Mouse (Mus musculus) forebrain, embryonic 13.5 days (tissue): ENCODE results near the gene Esyt1. TPM values are rescaled to one million over a fixed set of nuclear protein-coding genes. Genes with fewer than 3 reads are reported as not detected.
A peak's percentile ranks its signal among the peaks of the same experiment; 100 is the strongest.
"Not testable (repeated sequence)": the region's sequence is repeated elsewhere in the genome, so short reads cannot be mapped to it uniquely, and the experiment has no call there.

Source experiments
- ATAC-seq: fragments of 200-750 bp; cut with Nextera tagmentation; 2 replicates; pipeline ENCODE4 v1.8.0; 2017
- H3K27ac ChIP-seq: fragments of 300-500 bp; sonication (generic); 2 replicates; pipeline ENCODE4 v1.5.1; 2015; ENCODE audit warnings: inconsistent platforms, mild to moderate bottlenecking, moderate library complexity
- H3K27me3 ChIP-seq: fragments of 300-500 bp; sonication (generic); 2 replicates; pipeline ENCODE4 v1.6.1; 2015; ENCODE audit warnings: mild to moderate bottlenecking, inconsistent platforms
- H3K36me3 ChIP-seq: fragments of 300-500 bp; sonication (generic); 2 replicates; pipeline ENCODE4 v1.6.1; 2015; ENCODE audit warnings: mild to moderate bottlenecking, inconsistent platforms; ENCODE audit not compliant: poor library complexity, severe bottlenecking
- H3K4me1 ChIP-seq: fragments of 300-500 bp; sonication (generic); 2 replicates; pipeline ENCODE4 v1.6.1; 2015; ENCODE audit warnings: inconsistent platforms
- H3K4me2 ChIP-seq: fragments of 300-500 bp; sonication (generic); 2 replicates; pipeline ENCODE4 v1.6.1; 2015; ENCODE audit warnings: inconsistent platforms, mild to moderate bottlenecking, moderate library complexity
- H3K4me3 ChIP-seq: fragments of 300-500 bp; sonication (generic); 2 replicates; pipeline ENCODE4 v1.5.1; 2015; ENCODE audit warnings: mild to moderate bottlenecking, inconsistent platforms
- H3K9ac ChIP-seq: fragments of 300-500 bp; sonication (generic); 2 replicates; pipeline ENCODE4 v1.6.1; 2015; ENCODE audit warnings: mild to moderate bottlenecking, inconsistent platforms
- H3K9me3 ChIP-seq: fragments of 300-500 bp; sonication (generic); replicated peaks from 2 replicates; pipeline ENCODE4 v1.6.1; 2016; ENCODE audit warnings: inconsistent platforms
- WGBS: fragments of 180-500 bp; shearing (Covaris S2); methylation state at CpG from one replicate; pipeline ENCODE4 v1.1.7; 2015; 5-methylcytosine and 5-hydroxymethylcytosine counted together
- polyA plus RNA-seq: library from polyadenylated mRNA; unstranded; fragments of >200 nt; fragmentation: Nextera tagmentation; extraction: Ambion mirVana; gene quantifications from 2 replicates; pipeline ENCODE4 v1.2.1, GENCODE M21; 2015

Gene Esyt1
- polyA plus RNA-seq, 1 experiment from 2014 or later: 7.0 TPM

DNA sequence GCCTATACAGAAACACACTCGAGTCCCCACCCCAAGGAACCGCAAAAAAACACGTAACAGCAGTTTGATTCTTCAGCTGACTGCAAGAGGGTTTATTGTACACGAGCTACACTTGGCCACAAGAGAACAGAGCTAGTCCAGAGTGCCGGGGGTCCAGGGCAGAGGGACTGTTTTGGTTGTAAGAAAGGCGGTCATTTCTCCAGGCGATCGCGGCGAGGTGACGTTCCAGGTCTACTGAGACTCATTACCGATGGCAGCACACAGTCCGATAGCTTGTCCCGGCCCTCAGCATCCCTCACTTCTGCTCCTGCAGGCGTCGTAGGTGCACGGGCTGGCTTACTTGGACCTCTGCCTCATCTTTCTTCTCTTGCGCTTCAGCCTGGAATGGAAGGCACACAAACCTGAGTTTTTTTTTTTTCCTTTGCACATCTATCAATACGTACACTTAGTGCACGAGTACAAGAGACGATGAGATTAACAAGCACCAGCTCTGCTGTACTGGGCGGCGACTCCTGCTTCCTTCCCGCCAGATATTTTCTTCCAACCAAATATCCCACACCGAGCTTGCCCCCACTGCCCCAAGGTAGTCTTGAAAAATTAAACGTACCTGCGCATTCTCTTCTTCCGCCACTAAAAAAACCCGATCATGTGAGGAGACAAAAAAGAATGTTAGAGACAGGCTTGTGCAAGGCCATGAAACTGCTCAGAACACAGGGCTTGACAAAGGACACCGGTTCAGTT lies 22.6 kb upstream of the Esyt1 start:
- peaks cover 21% of the 10 kb centered on the region for H3K4me1 ChIP-seq
- H3K9ac ChIP-seq: peak overlapping the region; percentile 94
- WGBS: under 1% methylated on average over 29 of the region's 30 CpGs
- peak overlapping the region; percentile 77 for H3K4me3 ChIP-seq
- peak overlapping the region; percentile 95 for H3K27ac ChIP-seq
- ATAC-seq, H3K9me3 ChIP-seq, H3K27me3 ChIP-seq: not testable (repeated sequence)
- H3K36me3 ChIP-seq: peaks cover 25% of the 10 kb centered on the region
- peak overlapping the region; percentile 89 for H3K4me2 ChIP-seq

DNA sequence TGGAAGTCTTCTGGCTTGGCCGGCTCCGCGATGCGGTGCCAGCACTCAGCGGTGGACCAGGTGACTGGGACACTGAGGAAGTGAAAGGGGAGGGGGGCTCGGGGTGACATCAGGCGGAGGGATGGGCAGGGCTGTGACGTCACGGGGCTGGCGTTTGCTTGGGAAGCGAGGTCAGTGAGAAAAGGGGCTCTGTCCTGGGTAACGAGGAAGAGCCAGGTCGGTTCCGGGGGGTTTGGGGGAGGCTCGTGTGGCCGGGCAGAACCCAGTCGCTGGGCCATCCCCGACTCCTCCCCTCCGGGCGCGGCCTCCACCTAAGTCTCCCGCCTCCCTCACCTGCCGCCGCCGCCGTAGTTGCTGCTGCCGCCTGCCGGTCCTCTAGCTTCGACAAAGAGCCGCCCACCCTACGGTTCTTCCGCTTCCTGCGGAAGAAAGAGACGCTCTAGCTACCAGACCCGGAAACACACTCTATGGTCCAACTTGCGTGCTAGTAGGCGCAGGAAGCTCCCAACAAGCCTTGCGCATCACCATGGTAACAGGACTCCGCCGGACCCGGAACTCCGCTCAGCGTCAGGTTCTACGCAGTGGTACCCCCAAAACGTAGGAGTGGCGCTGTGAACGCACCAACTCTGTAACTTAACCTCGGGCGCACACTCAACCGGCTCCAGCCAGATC lies 21.8 kb upstream of the Esyt1 start, which contains the start of gene Zc3h10:
Zc3h10 (minus strand) TSS at position 414 of the 672 bp plus-strand sequence.
- H3K27ac ChIP-seq: peak within 1 kb of the TSS; percentile 95
- peaks cover 26% of the 10 kb centered on the region for H3K4me1 ChIP-seq
- no peaks in the 10 kb centered on the region for H3K9me3 ChIP-seq
- no peaks in the 10 kb centered on the region for H3K27me3 ChIP-seq
- peaks cover 33% of the 10 kb centered on the region for H3K36me3 ChIP-seq
- H3K4me3 ChIP-seq: peak within 1 kb of the TSS; percentile 77
- WGBS: under 1% methylated on average over 39 of the region's 50 CpGs
- H3K9ac ChIP-seq: peak within 1 kb of the TSS; percentile 94
- peak within 1 kb of the TSS; percentile 89 for H3K4me2 ChIP-seq
- peak; percentile 90 for ATAC-seq

DNA sequence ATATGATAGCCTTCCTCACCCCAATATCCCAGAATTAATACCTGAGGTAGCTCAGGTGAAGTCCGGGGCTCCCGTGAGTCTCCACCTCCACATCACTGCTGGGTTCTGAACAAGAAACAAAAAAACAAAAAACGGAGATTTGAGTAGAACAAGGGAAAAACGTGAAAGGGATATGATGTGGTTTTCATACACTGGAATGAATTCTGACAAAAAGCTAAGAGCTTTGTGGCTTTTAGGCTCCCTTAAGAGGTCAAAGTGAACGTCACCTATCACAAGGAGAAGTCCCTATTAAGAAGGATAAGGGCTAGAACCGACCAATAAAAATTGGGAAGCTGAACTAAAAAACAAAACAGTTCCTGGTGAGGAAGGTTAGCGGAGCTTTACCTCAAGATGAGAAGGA lies 21.1 kb upstream of the Esyt1 start:
- no peak for ATAC-seq
- 26% methylated on average over 7 of the region's 7 CpGs for WGBS
- Histone ChIP-seq H3K27ac (peak overlapping the region; percentile 95), H3K36me3 (peaks cover 39% of the 10 kb centered on the region), H3K4me3 (peak overlapping the region; percentile 77), H3K4me1 (peaks cover 26% of the 10 kb centered on the region), H3K4me2 (peak overlapping the region; percentile 89), H3K27me3 (no peaks in the 10 kb centered on the region), H3K9ac (peak overlapping the region; percentile 94), H3K9me3 (no peaks in the 10 kb centered on the region)

GRCm38 (mm10) chr10:128546361-128546760 lies 20.7 kb upstream of the Esyt1 start:
- Histone ChIP-seq H3K27ac (peak overlapping the region; percentile 95; the same call in 1 of the 2 replicates), H3K4me1 (peaks cover 26% of the 10 kb centered on the region)

GRCm38 (mm10) chr10:128545570-128545898 lies 19.9 kb upstream of the Esyt1 start:
- H3K9ac ChIP-seq: no peak overlapping the region
- peaks cover 47% of the 10 kb centered on the region for H3K36me3 ChIP-seq
- H3K9me3 ChIP-seq: no peaks in the 10 kb centered on the region
- H3K27me3 ChIP-seq: no peaks in the 10 kb centered on the region
- ATAC-seq: no peak
- H3K27ac ChIP-seq: no peak overlapping the region
- peaks cover 26% of the 10 kb centered on the region for H3K4me1 ChIP-seq
- 93% methylated on average over 3 of the region's 3 CpGs for WGBS
- H3K4me3 ChIP-seq: no peak overlapping the region
- no peak overlapping the region for H3K4me2 ChIP-seq

More at GRCm38 (mm10) chr10:128546361-128546760, 20.7 kb upstream of the Esyt1 start:
- no peak for ATAC-seq
- Histone ChIP-seq H3K4me2 (peak overlapping the region; percentile 89), H3K27me3 (no peaks in the 10 kb centered on the region), H3K9me3 (no peaks in the 10 kb centered on the region), H3K9ac (peak overlapping the region; percentile 94), H3K4me3 (peak overlapping the region; percentile 77), H3K36me3 (peaks cover 41% of the 10 kb centered on the region)
- WGBS: 18% methylated on average over 4 of the region's 4 CpGs

DNA sequence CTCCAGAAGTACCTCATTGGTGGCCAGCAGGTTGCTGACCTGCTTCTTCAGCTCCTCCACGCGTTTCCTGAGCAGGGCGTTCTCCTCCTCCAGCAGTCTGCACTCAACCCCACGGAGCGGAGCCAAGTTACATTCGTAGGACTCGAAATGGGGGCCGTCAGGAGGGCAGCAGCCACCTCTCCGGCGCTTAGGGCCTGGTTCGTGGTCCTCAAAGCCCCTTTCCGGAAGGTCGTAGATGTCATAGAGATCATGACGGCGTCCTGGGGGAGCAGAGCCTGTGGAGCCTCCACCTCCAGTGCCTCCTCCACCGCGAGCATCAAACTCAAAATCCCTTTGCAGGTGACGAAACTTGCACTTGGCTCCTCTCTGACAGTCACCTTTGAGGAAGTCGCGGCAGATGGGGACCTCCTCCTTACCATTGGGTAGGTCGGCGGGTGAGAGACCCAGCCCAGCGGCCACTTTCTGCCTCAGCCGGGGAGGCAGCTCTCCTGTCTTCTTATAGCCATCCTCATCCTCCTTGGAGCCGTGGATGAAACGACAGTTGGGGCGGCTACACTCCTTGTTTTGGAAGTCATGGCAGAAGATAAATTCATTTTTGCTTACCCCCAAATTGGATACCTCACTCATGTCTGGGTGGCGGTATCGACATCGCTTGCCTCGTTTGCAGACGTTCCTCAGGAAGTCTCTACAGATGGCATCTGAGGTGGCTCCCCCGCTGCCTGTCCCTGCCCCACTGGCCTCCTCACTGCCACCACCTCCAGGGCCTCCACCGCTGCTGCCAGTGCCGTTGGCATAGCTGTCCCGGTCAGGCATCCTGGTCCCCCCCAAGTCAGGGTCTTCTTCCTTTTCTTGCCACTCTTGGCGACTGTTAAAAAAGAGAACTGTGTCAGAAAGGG lies 19.3 kb upstream of the Esyt1 start:
- peaks cover 26% of the 10 kb centered on the region for H3K4me1 ChIP-seq
- peaks cover 47% of the 10 kb centered on the region for H3K36me3 ChIP-seq
- H3K4me2 ChIP-seq: no peak overlapping the region
- no peak for ATAC-seq
- 95% methylated on average over 37 of the region's 37 CpGs for WGBS
- no peaks in the 10 kb centered on the region for H3K27me3 ChIP-seq
- H3K9me3 ChIP-seq: no peaks in the 10 kb centered on the region
- H3K9ac ChIP-seq: no peak overlapping the region
- H3K27ac ChIP-seq: no peak overlapping the region
- no peak overlapping the region for H3K4me3 ChIP-seq

- H3K9ac ChIP-seq: no peak overlapping the region
- peaks cover 26% of the 10 kb centered on the region for H3K4me1 ChIP-seq
- no peaks in the 10 kb centered on the region for H3K27me3 ChIP-seq
- no peak overlapping the region for H3K4me2 ChIP-seq
- peaks cover 47% of the 10 kb centered on the region for H3K36me3 ChIP-seq
- no peaks in the 10 kb centered on the region for H3K9me3 ChIP-seq
- ATAC-seq: no peak
- H3K4me3 ChIP-seq: no peak overlapping the region
- 97% methylated on average over 15 of the region's 15 CpGs for WGBS
- H3K27ac ChIP-seq: no peak overlapping the region
These were observed 18.5 kb upstream of the Esyt1 start for GRCm38 (mm10) chr10:128544151-128544657.

DNA sequence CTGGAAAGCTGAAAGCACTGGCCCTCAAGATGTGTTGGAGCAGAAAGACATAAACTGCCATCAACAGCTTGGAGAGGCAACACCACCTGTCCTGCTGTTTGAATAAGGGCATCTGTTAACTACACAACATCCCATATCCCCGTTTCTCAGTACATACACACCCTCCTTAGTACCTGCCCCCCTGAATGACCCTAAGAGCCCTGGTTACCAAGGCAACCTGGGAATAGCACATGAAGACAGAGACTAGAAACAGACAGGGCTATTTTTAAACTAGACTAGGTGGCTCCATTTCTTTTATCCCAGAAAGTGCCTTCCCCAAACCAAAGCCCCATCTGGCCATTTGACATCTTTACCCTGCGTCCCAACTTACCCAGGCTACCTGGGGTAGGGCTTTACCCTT lies 17.4 kb upstream of the Esyt1 start:
- 71% methylated on average over 2 of the region's 2 CpGs for WGBS
- no peaks in the 10 kb centered on the region for H3K27me3 ChIP-seq

GRCm38 (mm10) chr10:128538340-128538870 lies 12.7 kb upstream of the Esyt1 start:
- no peak overlapping the region for H3K9ac ChIP-seq
- peaks cover 24% of the 10 kb centered on the region for H3K36me3 ChIP-seq
- H3K27me3 ChIP-seq: no peaks in the 10 kb centered on the region
- H3K9me3 ChIP-seq: no peaks in the 10 kb centered on the region
- H3K27ac ChIP-seq: no peak overlapping the region
- ATAC-seq: no peak
- WGBS: 80% methylated on average over 1 of the region's 1 CpGs
- H3K4me3 ChIP-seq: no peak overlapping the region
- peaks cover 12% of the 10 kb centered on the region; the same call in 1 of the 2 replicates for H3K4me1 ChIP-seq
- H3K4me2 ChIP-seq: no peak overlapping the region

More for the DNA sequence above, 17.4 kb upstream of the Esyt1 start:
- ATAC-seq: no peak
- Histone ChIP-seq H3K36me3 (peaks cover 47% of the 10 kb centered on the region), H3K27ac (no peak overlapping the region), H3K9me3 (no peaks in the 10 kb centered on the region), H3K9ac (no peak overlapping the region), H3K4me2 (no peak overlapping the region), H3K4me3 (no peak overlapping the region), H3K4me1 (peaks cover 26% of the 10 kb centered on the region)

GRCm38 (mm10) chr10:128536266-128536940 lies 10.7 kb upstream of the Esyt1 start:
- peak overlapping the region; percentile 41 for H3K4me2 ChIP-seq
- 0 out of 2 replicates have a peak overlapping the region, but pooled peaks have one; percentile 10 for H3K27ac ChIP-seq
- peaks cover 6% of the 10 kb centered on the region; the same call in 1 of the 2 replicates for H3K36me3 ChIP-seq
- no peaks in the 10 kb centered on the region for H3K27me3 ChIP-seq
- H3K9me3 ChIP-seq: no peaks in the 10 kb centered on the region
- no peak overlapping the region for H3K9ac ChIP-seq
- WGBS: 17% methylated on average over 18 of the region's 18 CpGs
- no peak overlapping the region for H3K4me3 ChIP-seq
- 0 out of 2 replicates have a peak, but pooled peaks cover 5% of the 10 kb centered on the region for H3K4me1 ChIP-seq
- peak; percentile 87 for ATAC-seq
